ENCODE assay signal across 8 mouse cellular contexts in genomic region chr19:5662981-5663913, GRCm38 (mm10). TPM values are rescaled to one million over a fixed set of nuclear protein-coding genes. Genes with fewer than 3 reads are reported as not detected.
DNase-seq lines count a peak whose midpoint lies in the region; ATAC-seq lines count a peak whose summit lies in the region.

TSS of gene Sipa1 (minus strand) at chr19:5663707.

- ATAC-seq in embryonic facial prominence, embryonic 12.5 days (ENCODE audit: insufficient number of reproducible peaks, insufficient read depth, low FRiP score, low TSS enrichment) = peak; percentile 87
- peak; percentile 94 for ATAC-seq in midbrain, embryonic 11.5 days (ENCODE audit: low FRiP score)

- peak within 1 kb of the TSS; percentile 82 for H3K27ac ChIP-seq in embryonic facial prominence, embryonic 12.5 days
- H3K27ac ChIP-seq in midbrain, embryonic 11.5 days (ENCODE audit: low read depth, low read length) = peak within 1 kb of the TSS; percentile 4; the same call in 1 of the 2 replicates

- no peaks in the 10 kb centered on the region for H3K9me3 ChIP-seq in embryonic facial prominence, embryonic 12.5 days
- H3K9me3 ChIP-seq in midbrain, embryonic 11.5 days (ENCODE audit: control insufficient read depth, low read length) = no peaks in the 10 kb centered on the region

- peak; percentile 90 for DNase-seq in 3T3-L1 (ENCODE audit: low read depth, low spot score)
- DNase-seq in adrenal gland, postnatal 36 days = peak; percentile 97 to 98
- DNase-seq in heart, adult 11 months = peak; percentile 100
- DNase-seq in kidney, adult 11 months = peak; percentile 92
- peak; percentile 80 for DNase-seq in left cerebral cortex, postnatal 4 days
- peak; percentile 99 for DNase-seq in midbrain, embryonic 11.5 days (ENCODE audit: low spot score, missing footprints)
- DNase-seq in skeletal muscle tissue, adult 2 months (ENCODE audit: low read depth, low spot score) = peak; percentile 86

- H3K9ac ChIP-seq in embryonic facial prominence, embryonic 12.5 days = peak within 1 kb of the TSS; percentile 57
- H3K9ac ChIP-seq in midbrain, embryonic 11.5 days (ENCODE audit: low read length) = peak within 1 kb of the TSS; percentile 68

- WGBS in embryonic facial prominence, embryonic 12.5 days = under 1% methylated on average over 32 of the region's 32 CpGs
- under 1% methylated on average over 32 of the region's 32 CpGs for WGBS in midbrain, embryonic 11.5 days

- H3K4me2 ChIP-seq in embryonic facial prominence, embryonic 12.5 days (replicated peaks) = peak within 1 kb of the TSS; percentile 52
- peak within 1 kb of the TSS; percentile 62 for H3K4me2 ChIP-seq in midbrain, embryonic 11.5 days

- peaks cover 42% of the 10 kb centered on the region for H3K36me3 ChIP-seq in embryonic facial prominence, embryonic 12.5 days
- H3K36me3 ChIP-seq in midbrain, embryonic 11.5 days (ENCODE audit: control insufficient read depth, insufficient read depth, low read length) = peaks cover 8% of the 10 kb centered on the region; the same call in 1 of the 2 replicates

- no peaks in the 10 kb centered on the region for H3K27me3 ChIP-seq in embryonic facial prominence, embryonic 12.5 days
- no peaks in the 10 kb centered on the region for H3K27me3 ChIP-seq in midbrain, embryonic 11.5 days (ENCODE audit: control insufficient read depth, insufficient read depth, low read length)

- H3K4me3 ChIP-seq in embryonic facial prominence, embryonic 12.5 days = peak within 1 kb of the TSS; percentile 41
- peak within 1 kb of the TSS; percentile 45 for H3K4me3 ChIP-seq in midbrain, embryonic 11.5 days (ENCODE audit: low read depth, low read length)

- peaks cover 11% of the 10 kb centered on the region for H3K4me1 ChIP-seq in embryonic facial prominence, embryonic 12.5 days
- H3K4me1 ChIP-seq in midbrain, embryonic 11.5 days (ENCODE audit: control insufficient read depth, insufficient read depth, low read length) = peaks cover 14% of the 10 kb centered on the region

- intact Hi-C loops in left cerebral cortex, postnatal 4 days (cut with DNase I) = no loop called here

RNA-seq across cellular contexts. Expression of gene Sipa1, which starts in this region (rescaled TPM):
- 10 to 100 TPM; 40.5 to 57.2 TPM for total RNA-seq in adrenal gland, postnatal 36 days (2021)
- polyA plus RNA-seq in embryonic facial prominence, embryonic 12.5 days (2016; fragmentation: Nextera tagmentation; extraction: Ambion mirVana) = 27.0 and 28.7 TPM in 2 replicates
- total RNA-seq in left cerebral cortex, postnatal 4 days (2021) = 10 to 100 TPM; 31.1 to 33.3 TPM
- polyA plus RNA-seq in midbrain, embryonic 11.5 days (2014; fragmentation: Nextera tagmentation; extraction: Ambion mirVana) = 8.8 and 10.9 TPM in 2 replicates

Comparison
In these comparisons a context has a peak if more than half of its experiments do, and no peak if none do; other contexts are left out.
1. Peak in every context shown above with its lines: DNase-seq, ATAC-seq, H3K4me3 ChIP-seq and H3K27ac ChIP-seq.